8 mouse cellular contexts compared by ENCODE assay signal in the genomic region with DNA sequence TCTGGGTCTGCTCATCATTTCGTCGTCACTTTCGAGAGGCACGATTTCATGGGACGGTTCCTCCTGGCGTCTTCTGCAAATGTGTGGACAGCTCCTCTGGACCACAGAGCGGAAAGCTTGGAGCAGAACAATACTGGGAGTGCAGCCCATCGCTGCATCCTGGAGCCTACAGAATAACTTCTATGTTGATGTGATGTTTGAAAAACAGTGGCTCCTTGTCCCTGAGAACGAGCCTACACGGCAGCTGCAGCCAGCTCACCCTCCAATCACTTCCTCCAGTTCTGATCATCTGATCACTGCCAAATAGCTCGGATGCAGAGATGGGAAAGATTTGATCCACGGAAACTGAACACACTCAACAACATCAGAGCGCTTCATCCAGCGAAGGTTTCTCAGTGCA. TPM values are rescaled to one million over a fixed set of nuclear protein-coding genes. Genes with fewer than 3 reads are reported as not detected.
DNase-seq lines count a peak whose midpoint lies in the region; ATAC-seq and TF ChIP-seq lines count a peak whose summit lies in the region.

No protein-coding gene starts in this region.

- peak overlapping the region; percentile 38; the same call in 1 of the 2 replicates for H3K4me3 ChIP-seq in kidney, adult 2 months (ENCODE audit: insufficient read depth, low read depth, low read length)
- H3K4me3 ChIP-seq in intestine, embryonic 15.5 days (replicated peaks): no peak overlapping the region; the same call in 1 of the 2 replicates
- H3K4me3 ChIP-seq in olfactory bulb, adult 2 months (ENCODE audit: insufficient read depth, low read depth, low read length): peak overlapping the region; percentile 55

- no peaks in the 10 kb centered on the region for H3K27me3 ChIP-seq in kidney, adult 2 months (replicated peaks; ENCODE audit: control insufficient read depth, insufficient read depth, low read length)
- H3K27me3 ChIP-seq in intestine, embryonic 15.5 days (replicated peaks): no peaks in the 10 kb centered on the region

- H3K36me3 ChIP-seq in kidney, adult 2 months (ENCODE audit: control insufficient read depth, insufficient read depth, low read length): no peaks in the 10 kb centered on the region
- no peaks in the 10 kb centered on the region for H3K36me3 ChIP-seq in intestine, embryonic 15.5 days

- H3K9me3 ChIP-seq in intestine, embryonic 15.5 days: no peaks in the 10 kb centered on the region

- peak overlapping the region; percentile 40 for H3K4me2 ChIP-seq in intestine, embryonic 15.5 days (replicated peaks)

- peak; percentile 20 for DNase-seq in kidney, adult 2 months
- no peak for DNase-seq in kidney, adult 9 months
- DNase-seq in gastrocnemius, adult 18-20 months (ENCODE audit: low spot score): peak; percentile 4
- DNase-seq in B cell, adult 2 months: no peak
- no peak for DNase-seq in embryo, embryonic 10 days (ENCODE audit: low spot score)
- no peak for DNase-seq in spleen, postnatal 14 days (ENCODE audit: low spot score in 2 of 2)

- WGBS in kidney, adult 2 months: 64% methylated on average over 14 of the region's 14 CpGs
- 60% methylated on average over 14 of the region's 14 CpGs for WGBS in intestine, embryonic 15.5 days
- WGBS in olfactory bulb, adult 2 months: 20% methylated on average over 14 of the region's 14 CpGs

- no peak for TF ChIP-seq CTCF in kidney, adult 2 months (conservative IDR thresholded peaks at IDR 0.05; ENCODE audit: insufficient read depth, insufficient read length, low read depth, low read length)
- TF ChIP-seq CTCF in olfactory bulb, adult 2 months (IDR thresholded peaks at IDR 0.05; ENCODE audit: insufficient read depth, low read depth, low read length): no peak

- peak; percentile 34; the same call in 1 of the 2 replicates for ATAC-seq in intestine, embryonic 15.5 days

- no peak for TF ChIP-seq POLR2A in kidney, adult 2 months (IDR thresholded peaks at IDR 0.05; ENCODE audit: low read depth, low read length)
- no peak for TF ChIP-seq POLR2A in olfactory bulb, adult 2 months (IDR thresholded peaks at IDR 0.05; ENCODE audit: insufficient read depth, low read depth, low read length)

- H3K4me1 ChIP-seq in kidney, adult 2 months (ENCODE audit: control insufficient read depth, insufficient read depth, low read length): no peaks in the 10 kb centered on the region
- H3K4me1 ChIP-seq in intestine, embryonic 15.5 days (replicated peaks): no peaks in the 10 kb centered on the region; the same call in 1 of the 2 replicates
- H3K4me1 ChIP-seq in olfactory bulb, adult 2 months (ENCODE audit: control insufficient read depth, insufficient read depth, low read length): no peaks in the 10 kb centered on the region

- no peak overlapping the region for H3K9ac ChIP-seq in intestine, embryonic 15.5 days

- peak overlapping the region; percentile 2; the same call in 1 of the 2 replicates for H3K27ac ChIP-seq in kidney, adult 2 months (ENCODE audit: insufficient read depth, low read depth, low read length)
- H3K27ac ChIP-seq in intestine, embryonic 15.5 days: 0 out of 2 replicates have a peak overlapping the region, but pooled peaks have one; percentile 24
- H3K27ac ChIP-seq in olfactory bulb, adult 2 months (ENCODE audit: insufficient read depth, low read depth, low read length): peak overlapping the region; percentile 32; the same call in 1 of the 2 replicates

RNA-seq across cellular contexts. Expression of gene Dock10, which starts 49.0 kb away (rescaled TPM):
- 2.8 and 4.1 TPM in 2 replicates for polyA plus RNA-seq in kidney, adult 2 months (2012; rRNA removed)
- 1 to 10 TPM; 2.4 to 2.5 TPM for total RNA-seq in gastrocnemius, adult 18-20 months (2021)
- polyA plus RNA-seq in intestine, embryonic 15.5 days (2015; fragmentation: Nextera tagmentation; extraction: Ambion mirVana): 3.5 and 3.7 TPM in 2 replicates
- polyA plus RNA-seq in olfactory bulb, adult 2 months (2012; ENCODE audit: insufficient read depth, insufficient read length, low replicate concordance, missing spikeins): not detected in 2 replicates

Comparison
In these comparisons a context has a peak if more than half of its experiments do, and no peak if none do; other contexts are left out.
1. DNase-seq: peak in kidney, adult 2 months (single experiment) and gastrocnemius, adult 18-20 months (single experiment); none in kidney, adult 9 months (single experiment), B cell, adult 2 months (0 of 2), embryo, embryonic 10 days (single experiment) and spleen, postnatal 14 days (0 of 2).
2. RNA of gene Dock10, which starts 49.0 kb away (polyA plus RNA-seq): not detected in olfactory bulb, adult 2 months; 2.8 to 4.1 TPM in kidney, adult 2 months and 3.5 to 3.7 TPM in intestine, embryonic 15.5 days; every median in the first group is over 10 times any median in the second.
3. Peak in every context shown above with its lines, with median percentiles within 50 percentile points of each other: H3K27ac ChIP-seq.